Mouse (Mus musculus) heart, adult 18-20 months (tissue): ENCODE data around the gene Chst11. TPM values are rescaled to one million over a fixed set of nuclear protein-coding genes. Genes with fewer than 3 reads are reported as not detected.
"Not testable (repeated sequence)": the region's sequence is repeated elsewhere in the genome, so short reads cannot be mapped to it uniquely, and the experiment has no call there.

Experiments used
- DNase-seq, 2 experiments: peaks; one replicate each; pipeline ENCODE4 v3.0.0; 2021 to 2022; ENCODE audit warnings: mixed read lengths in 1 of 2
- total RNA-seq, 2 experiments: library from RNA; stranded (reverse); gene quantifications; 2 replicates each; pipeline ENCODE4 v1.2.3; 2021

The Chst11 gene
- total RNA-seq, 2 experiments from 2014 or later = 2.5 to 3.2 TPM

DNA sequence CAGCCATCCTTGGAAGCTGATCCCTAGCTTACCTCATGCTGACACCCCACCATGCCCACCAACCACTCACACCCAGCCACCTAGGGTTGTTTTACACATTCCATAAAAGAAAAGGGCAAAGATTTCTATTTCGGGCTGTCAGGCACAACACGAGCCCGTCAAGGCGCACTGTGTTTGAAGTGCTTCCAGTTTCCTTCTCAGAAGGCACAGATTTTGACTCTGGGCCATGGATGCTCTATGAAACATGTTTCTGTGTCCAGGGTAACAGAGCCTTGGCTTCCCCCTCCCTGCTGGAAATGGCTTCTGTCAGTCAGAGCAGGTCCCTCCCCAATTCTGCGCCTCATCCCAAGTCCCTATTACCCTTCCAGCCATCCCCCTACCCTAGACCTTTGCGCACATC is 125.7 kb downstream of the Chst11 start:
- no peak for DNase-seq

DNA sequence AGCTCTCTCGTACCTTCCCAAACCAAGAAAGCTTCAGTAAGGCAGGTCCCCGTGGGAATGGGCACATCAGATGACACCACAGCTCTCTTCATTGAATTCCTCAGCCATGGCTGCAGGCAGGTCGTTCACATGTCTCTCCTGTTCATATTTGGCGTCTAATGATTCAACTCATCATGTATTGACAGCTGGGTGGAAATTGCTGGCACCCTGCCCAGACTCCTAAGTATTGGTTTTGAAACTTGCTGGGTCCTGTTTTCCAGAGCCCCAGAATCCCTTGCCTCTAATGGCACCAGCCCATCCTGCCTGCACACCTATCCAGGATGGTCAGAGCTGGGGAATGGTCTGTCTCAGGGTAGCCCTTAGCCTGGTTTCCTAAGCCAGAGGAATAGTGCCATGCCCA is 127.0 kb downstream of the Chst11 start:
- no peak for DNase-seq

DNA sequence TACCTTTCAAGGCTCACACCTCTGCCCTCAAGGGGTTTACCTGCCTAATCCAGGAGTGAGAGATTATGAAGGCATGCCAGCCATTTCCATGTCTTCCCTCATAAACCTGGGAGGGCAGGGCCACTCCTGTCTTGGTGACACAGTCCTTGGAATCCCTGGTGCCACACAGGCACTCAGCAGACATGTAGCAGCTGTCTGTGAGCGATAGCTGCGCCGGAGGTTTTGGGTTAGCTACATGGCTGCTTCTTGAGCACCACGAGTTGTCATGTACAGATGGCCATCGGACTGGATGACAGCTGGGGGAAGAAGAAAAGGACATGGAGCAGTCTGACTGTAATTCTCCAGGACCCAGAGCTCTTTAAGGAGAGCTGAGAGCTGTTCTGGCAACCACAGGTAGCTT is 129.3 kb downstream of the Chst11 start:
- DNase-seq = no peak

DNA sequence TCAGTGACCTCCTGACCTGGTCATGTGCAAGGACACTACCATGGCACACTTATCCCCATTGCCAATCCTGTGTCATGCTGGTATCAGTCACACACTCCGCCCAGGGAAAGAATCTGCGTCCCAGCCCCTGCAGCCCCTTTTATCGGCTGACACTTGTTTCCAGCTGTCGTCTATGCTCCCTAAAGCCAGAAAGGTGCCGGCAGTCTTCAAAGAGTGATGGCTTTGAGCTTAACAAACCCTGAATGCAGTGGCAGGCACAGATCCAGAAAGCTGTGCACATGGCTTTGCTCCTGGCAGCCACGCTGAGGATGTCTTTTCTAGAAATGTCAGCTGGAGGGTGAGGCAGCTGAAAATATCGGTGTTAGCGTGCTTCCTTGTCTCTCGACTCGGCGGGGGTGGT is 131.6 kb downstream of the Chst11 start:
- DNase-seq = peak in 1 of 2 experiments; percentile 11

DNA sequence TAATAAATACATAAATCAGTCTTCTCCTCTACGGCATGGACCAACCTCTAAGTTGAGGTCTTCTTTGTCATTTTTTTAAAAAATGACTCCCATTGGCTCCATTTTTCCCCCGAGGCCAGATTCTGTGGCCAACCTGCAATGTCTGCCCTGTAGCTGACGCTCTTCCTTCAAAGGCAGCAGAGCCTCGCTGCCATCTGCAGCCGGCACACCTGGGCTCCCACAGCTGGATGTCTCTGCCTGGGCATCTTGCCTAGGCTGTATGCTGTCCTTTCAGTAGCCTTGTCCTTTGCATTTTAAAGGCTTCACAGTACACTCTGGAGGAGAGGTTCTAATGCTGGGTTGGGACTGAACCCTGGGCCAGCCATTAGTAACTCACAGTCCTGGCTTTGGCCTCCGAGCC is 132.6 kb downstream of the Chst11 start:
- DNase-seq = no peak

DNA sequence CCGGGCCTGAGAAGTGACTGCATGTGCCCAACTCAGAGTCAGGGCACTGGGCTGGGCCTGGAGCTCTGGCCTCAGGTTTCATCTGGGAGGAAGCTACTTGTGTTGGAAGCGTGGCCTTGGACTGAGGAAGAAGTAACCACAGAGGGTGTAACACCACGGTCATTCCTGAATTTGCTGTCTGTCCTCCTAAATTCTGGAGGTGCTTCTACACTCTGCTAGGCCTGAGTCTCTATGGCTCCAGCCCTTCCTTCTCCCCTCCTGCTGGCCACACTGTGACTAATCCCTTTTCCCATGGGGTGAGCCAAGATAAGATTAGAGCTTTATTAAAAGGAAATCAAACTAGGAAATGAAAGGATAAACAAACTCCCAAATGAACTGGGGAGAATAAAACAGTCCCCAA is 133.3 kb downstream of the Chst11 start:
- DNase-seq = peak in 1 of 2 experiments; percentile 41

DNA sequence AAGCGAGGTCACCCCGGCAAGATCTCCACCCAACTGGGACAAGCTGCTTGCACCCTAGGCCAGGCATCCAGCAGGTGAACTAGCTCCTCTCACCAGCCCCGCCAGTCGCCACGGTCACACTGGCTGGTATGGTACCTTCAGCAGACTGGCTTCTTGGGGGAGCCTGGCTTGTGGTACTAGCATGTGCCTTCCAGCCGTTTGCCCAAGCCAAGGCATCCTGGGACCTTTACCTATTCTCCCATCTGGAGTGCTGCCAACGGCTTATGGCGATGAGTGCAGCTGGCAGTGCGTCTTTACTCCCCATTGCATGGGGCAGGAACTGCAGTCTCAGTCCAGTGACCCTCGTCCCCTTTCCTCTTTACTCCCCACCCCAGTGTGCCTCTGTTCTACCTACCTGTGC is 133.7 kb downstream of the Chst11 start:
- DNase-seq = peak in 1 of 2 experiments; percentile 12

DNA sequence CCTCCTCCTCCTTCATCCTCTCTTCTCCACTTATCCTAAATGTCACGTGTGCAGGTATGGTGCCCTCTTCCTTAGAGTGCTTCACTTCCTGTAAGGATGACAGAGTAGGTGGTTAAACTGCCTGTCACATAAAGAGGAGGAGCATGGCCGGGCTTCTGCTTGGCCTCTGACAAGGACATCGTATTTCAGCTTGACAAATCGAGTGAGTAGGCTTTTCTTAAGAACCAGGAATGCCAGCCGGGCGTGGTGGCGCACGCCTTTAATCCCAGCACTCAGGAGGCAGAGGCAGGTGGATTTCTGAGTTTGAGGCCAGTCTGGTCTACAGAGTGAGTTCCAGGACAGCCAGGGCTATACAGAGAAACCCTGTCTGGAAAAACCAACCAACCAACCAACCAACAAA is 134.2 kb downstream of the Chst11 start:
- not testable (repeated sequence) for DNase-seq

DNA sequence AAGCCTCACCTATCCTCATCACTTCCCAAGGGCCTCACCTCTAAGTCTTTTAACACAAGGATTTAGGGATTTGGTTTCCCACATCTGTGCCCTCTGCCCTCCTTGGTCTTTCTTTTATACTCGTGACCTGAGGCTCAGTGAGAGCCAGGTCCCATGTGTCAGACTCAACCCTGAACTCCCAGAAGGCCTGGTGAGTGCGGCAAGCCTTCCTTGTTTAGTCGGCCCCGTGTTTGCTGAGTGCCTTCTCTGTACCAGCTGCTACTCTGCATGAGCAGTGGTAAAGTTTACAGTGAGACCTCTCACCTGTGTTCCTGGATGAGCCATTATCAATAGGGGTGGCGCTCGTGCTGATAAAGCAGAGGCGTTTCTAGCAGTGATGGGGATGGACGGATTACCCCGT is 134.6 kb downstream of the Chst11 start:
- no peak for DNase-seq

DNA sequence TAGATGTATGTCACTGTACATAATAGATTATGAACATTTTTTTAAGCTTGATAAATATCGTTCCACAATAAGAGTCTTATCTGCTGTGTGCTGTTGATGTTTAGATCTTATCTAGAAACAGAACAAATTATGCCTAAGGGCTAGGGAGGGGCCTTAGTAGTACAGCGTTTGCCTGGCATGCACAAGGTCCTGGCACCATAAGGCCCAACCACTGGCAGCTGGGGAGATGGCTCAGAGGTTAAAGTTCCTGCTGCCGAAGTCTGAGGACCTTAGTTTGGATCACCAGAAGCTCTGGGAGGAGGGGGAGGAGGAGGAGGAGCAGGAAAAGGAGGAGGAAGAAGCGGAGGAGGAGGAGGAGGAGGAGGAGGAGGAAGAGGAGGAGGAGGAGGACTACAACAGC is 135.6 kb downstream of the Chst11 start:
- DNase-seq = no peak

DNA sequence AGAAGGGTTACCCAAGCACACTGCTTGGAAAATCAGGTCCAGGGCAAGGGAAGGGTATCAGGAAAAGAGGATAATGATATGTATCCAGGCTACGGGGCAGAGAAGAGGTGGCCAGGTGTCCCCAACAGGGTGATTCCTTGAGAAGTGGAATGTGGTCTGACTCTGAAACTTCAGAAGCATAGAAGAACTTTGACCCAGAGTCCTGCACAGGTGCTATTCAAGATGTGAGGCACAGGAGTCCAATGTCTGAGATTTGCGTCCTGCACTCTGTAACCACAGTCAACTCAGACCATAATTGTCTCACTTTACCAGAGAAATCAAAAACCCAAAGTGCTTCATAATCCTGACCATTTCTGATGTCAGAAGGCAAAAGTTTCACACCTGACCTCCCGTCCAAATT is 139.3 kb downstream of the Chst11 start:
- DNase-seq = no peak

DNA sequence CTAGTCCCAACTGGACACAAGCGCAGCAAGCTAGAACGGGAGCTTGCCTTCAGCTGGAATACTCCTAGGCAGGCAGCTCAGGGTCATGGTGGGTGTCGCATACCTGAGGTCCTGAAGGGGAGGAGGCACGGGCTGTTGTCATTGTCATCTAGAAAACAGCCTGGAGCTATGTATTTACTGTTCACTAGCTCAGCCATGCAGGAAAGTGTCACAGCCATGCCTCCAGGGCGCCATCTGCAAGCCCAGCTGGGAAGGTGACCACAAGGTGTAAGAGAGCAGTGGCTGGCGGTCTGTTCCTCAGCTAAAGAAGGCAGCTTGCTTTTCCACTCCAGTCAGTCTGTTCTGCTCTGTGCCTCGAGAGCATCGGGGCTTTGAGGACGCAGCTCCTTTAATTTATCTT is 141.1 kb downstream of the Chst11 start:
- DNase-seq = no peak

DNA sequence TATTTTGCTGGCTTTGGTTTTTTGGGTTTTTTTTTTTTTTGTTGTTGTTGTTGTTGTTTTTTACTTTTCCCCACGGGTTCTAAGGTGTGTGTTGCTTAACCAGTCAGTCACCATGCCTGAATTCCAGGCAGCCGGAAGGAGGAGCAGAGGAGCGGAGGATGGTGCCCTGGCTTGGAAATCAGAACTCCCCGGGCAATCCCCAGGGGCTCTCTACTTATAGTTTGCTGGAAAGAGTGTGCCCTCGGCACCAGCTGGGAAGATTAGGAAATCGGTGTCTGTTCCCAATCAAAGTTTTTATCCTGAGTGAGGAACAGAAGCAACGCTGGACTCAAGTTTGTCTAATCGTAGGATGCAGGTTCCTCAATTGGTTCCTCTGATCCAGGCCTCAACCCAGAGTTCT is 143.1 kb downstream of the Chst11 start:
- no peak for DNase-seq

DNA sequence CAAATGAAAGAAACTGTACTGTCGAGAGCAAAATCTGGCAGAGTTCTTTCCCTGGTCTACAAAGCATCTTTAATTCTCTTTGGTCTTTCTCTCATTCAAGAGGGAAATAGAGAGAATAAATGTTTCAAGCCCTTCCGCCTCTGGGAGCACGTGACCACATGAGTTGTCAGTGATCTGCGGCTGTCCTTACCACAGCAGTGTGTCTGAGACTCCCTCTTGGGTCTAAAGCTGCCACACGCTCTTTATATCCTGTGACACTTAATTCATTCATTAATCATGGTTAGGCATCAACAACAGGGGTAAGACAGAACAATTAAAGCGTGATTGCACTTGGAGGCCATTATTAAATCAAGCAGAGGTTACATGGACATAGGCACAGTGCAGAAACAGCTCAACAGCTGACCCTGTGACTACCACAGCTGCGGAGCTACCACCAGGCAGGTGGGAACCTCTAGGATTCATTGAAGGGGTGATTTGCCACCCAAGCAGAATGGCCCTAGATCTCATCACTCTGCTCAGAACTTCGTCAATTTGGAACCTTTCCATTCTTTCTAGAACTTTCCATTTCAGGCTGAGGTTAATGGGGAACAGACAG is 144.4 kb downstream of the Chst11 start:
- no peak for DNase-seq

DNA sequence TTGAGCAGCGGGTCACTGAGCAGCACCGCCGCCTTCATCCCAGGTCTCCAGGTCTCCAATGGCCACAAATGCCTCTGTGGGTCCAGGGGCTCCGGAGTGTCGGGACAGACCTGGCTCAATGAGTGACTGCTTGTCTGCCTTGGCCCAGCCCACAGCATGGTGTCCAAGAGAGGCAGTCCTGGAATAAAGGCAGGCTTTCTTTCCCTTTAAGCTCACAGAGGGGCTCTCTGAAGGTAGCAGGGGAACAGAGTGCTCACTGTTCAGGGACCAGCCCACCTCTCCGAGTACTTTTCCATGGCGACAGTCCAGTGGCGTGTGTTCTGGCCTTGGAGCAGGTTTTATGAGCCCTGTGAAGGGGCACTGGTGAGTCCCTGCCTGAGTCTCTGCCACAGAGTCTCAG is 145.3 kb downstream of the Chst11 start:
- no peak for DNase-seq

DNA sequence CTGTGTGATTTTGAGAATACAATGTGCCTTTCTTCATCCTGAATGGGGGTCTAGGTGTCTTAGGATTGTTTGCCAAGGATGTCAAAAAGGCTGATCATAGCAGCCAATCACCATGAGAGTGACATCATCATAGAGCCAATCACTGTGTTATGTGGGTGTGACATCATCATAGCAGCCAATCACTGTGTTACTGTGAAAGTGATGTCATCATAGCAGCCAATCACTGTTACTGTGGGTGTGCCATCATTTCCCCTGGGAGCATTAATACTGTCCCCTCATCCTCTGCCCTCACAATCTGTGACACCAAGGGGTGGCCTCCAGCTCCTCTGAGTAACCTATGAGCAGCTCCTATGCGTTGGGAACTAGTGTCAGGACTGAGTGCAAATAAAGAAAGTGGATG is 146.6 kb downstream of the Chst11 start:
- no peak for DNase-seq

DNA sequence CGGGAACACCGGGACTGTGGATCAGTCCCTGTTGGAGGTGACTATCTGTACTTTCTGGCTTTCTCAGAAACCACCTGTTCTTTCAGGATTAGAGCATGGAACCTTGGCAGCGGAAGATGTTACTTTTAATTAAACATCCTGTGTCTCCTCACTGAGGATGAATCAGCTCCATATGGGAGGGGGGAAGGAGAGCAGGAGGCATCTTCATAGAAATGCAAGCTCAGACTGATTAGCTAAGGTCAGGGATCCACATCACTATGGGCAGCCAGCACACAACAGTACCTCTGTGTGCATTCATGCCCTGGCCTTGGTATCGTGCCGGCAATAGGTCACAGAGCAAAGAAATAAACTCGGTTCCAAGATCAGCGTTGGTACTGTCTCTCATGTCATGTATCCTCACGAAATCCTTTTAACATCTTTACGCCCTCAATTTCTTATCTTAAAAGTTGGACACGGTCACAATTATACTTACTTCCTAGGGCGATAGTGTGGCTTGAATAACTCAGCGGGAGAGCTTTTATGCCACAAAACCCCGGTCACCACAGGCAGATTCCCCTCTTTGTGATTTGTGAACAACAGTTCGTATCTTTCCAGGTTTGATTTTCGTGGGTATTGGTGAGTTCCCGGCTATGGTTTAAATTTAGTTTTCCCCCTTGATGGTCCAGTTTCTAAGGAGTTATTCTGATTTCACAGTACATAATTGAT is 148.7 kb downstream of the Chst11 start:
- no peak for DNase-seq

DNA sequence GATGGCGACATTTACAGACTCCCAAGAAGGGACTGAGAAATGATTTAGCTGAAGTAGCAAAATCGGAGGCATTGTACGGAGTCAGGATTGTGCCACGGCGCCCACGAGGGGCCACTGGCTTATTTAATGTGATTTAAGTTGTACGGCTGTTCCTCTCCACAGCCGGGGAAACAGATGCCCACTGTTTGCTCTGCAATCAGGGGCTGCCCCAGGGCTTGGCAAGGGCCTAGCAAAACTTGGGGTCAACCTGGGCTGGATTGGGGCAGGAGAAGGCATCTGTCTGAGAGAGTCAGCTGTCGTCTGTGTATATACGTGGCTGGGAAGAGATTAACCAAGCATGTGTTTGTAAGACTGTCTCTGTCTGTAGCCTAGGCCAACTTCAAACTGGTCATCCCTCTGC is 149.6 kb downstream of the Chst11 start:
- no peak for DNase-seq

DNA sequence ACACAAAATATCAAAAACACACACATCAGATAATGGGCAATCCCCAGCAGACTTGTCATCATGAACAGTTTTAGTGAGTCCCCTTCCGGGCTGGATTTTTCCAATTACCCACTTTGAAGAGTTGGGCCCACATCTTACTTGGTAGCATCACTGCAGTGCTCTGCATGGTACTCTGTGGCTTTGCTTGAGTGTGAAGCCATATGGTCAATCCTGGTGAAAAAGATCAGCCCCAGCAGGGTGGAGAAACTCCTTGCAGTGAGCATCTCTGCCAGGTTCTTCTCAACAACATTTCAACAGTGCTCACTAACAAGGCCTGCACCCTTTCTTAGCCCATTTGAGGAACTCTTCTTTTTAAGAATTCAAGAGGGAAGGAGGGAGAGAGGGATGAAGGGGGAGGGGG is 150.7 kb downstream of the Chst11 start:
- no peak for DNase-seq

DNA sequence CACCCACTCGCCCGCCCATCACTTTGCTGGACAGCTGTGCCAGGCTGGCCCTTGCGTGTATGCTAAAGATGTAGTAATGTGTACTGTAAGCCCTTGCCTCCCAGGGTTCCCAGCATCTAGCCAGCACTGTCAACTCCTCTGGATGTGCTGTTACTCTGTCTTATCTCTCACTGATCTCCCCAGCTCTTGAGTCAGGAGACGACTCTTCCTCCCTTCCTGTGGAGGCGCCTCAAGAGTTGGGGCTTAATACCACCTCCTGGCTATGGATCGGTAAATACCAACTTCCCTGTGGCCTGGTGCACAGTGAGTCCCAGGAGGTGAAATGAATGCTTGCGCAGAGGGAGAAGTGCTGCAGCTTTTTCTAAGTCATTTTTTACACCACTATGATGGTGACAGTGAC is 151.8 kb downstream of the Chst11 start:
- no peak for DNase-seq

DNA sequence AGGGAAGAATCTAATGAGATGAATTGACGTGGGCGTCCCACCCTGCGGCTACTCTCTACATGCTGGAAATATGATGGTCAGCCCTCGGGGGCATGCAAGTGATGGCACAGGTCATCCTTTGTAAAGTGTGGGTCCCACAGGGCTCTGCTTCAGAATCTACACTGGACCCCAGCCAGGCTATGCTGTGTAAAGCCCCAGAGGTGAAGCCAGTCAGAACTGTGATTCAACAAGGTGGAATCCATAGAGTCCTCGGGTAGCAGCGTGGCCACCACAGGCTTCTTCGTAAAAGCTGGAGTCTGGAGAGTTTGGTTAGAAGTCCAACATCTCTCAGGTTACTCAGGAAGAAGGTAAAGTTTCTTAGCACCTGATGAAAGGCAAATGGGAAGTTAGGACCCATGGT is 154.0 kb downstream of the Chst11 start:
- DNase-seq = no peak

DNA sequence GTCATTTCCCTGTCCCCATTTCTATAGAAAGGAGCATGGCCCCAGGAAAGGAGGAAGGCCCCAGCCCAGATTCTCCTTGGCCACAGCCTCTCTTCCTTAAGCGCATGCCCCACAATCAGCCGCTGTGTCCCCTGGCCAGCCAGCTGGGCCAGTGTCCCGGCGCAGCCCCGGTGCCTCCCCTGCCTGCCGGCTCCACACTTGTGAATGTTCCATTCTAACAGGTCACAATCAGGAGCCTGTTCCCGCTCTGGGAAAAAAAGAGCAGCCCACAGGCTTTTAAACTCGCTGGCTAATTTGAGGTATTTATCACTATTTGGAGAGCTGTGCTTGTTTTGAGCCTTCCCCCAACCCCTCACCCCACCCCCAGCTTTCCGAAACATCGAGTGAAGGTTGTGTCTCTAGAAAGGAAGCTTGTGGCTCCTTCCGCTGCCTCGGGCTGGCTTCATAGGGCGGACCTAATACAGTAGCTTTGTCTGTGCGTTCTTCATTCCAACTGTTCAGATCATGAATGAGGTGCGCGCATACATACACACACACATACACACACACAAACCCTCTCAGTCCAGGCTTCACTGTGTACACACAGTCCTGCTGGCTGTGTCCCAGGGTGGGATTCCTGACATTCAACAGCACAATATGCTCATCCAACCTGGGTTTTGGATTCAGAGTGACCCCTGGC is 155.1 kb downstream of the Chst11 start:
- DNase-seq = no peak

DNA sequence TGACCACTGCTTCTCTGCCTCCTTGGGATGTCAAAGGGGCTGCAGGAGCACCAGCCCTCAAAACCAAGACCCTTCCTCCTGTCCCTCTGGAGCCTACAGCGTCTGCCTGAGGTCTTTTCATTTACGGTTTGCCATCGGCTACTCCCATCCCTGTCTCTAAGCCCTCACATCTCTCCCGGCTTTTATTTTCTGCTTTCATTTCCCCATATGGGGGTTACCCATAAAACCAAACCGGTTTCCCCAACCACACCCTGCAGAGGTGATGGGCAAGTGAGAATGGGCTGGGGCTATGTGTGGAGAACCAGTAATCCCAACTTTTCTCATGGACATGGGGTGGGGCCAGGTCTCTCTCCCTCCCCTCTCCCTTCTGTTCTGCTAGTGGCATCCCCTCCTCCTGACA is 156.1 kb downstream of the Chst11 start:
- DNase-seq = no peak

DNA sequence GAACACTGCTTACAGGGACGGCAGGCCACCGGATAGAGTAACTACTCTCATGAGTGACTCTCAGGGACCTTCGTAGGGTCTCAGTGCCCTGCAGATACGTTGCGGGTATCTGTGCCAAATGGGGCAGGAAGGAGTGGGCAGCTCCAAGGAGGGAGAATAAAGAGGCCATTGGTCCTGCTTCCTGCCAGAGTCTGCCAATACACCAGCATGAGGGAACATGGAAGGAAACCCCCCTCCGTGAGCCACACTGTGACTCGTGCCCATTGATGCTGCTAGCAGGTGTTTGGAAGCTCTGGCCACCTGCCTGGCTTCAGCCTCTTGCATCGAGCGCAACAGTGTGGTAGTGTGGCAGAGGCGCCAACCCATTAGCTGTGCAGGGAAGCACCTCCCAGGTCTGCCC is 157.8 kb downstream of the Chst11 start:
- DNase-seq = no peak
